Mouse (Mus musculus): Measurements from ENCODE around the gene Fam104a.

DNA sequence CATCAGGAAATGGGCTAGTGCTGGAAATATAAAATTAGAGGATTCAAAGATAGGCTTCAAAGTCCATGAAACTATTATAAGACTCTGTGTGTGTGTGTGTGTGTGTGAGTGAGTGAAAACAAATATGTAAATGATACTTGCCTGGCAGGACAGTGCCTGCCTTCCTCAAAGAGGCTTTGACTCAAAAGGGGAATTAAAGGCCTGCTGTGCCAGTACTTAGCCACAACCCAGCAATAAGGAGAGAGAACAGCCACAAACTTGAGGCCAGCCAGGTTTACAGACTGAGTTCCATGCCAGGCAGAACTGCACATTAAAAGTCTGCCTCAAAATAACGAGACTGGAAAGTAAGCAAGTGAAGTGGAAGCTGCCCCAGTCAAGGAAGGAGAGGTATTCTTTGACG, 7.1 kb downstream of the Fam104a start:
- TF ChIP-seq CTCF (IDR thresholded peaks at IDR 0.05; ENCODE audit: low read depth) (no peak), EP300 (IDR thresholded peaks at IDR 0.05; ENCODE audit: low read depth) (no peak)
